Mouse (Mus musculus) stomach, postnatal 0 days (tissue): ENCODE measurements at regions not wholly inside any gene's neighbourhood (a gene's known extent, or its start where the extent isn't known, plus 50 kb on each side); places are given as distances from the start of the nearest gene placed in this dataset.

Experiments used
- ATAC-seq: fragments of 200-750 bp; cut with Nextera tagmentation; 2 replicates; pipeline ENCODE4 v1.8.0; 2017; ENCODE audit not compliant: low FRiP score, low TSS enrichment
- DNase-seq: peaks from one replicate; pipeline ENCODE4 v3.0.0-alpha.2; 2016; ENCODE audit warnings: low spot score
- H3K27ac ChIP-seq: fragments of 300-500 bp; sonication (generic); replicated peaks from 2 replicates; pipeline ENCODE4 v1.5.1; 2014; ENCODE audit warnings: mild to moderate bottlenecking, control low read depth
- H3K27me3 ChIP-seq: fragments of 300-500 bp; sonication (generic); 2 replicates; pipeline ENCODE4 v1.6.1; 2014; ENCODE audit warnings: low read length; ENCODE audit not compliant: control insufficient read depth, insufficient read depth
- H3K36me3 ChIP-seq: fragments of 300-500 bp; sonication (generic); 2 replicates; pipeline ENCODE4 v1.6.1; 2014; ENCODE audit warnings: low read length, mixed read lengths; ENCODE audit not compliant: control insufficient read depth, insufficient read depth
- H3K4me1 ChIP-seq: fragments of 300-500 bp; sonication (generic); replicated peaks from 2 replicates; pipeline ENCODE4 v1.6.1; 2014; ENCODE audit warnings: antibody characterized with exemption; ENCODE audit not compliant: control insufficient read depth, insufficient read depth
- H3K4me2 ChIP-seq: fragments of 300-500 bp; sonication (generic); replicated peaks from 2 replicates; pipeline ENCODE4 v1.6.1; 2014; ENCODE audit warnings: low read depth, mild to moderate bottlenecking, control low read depth, moderate library complexity
- H3K4me3 ChIP-seq: fragments of 300-500 bp; sonication (generic); 2 replicates; pipeline ENCODE4 v1.5.1; 2014; ENCODE audit warnings: low read depth, low read length, control low read depth
- H3K9ac ChIP-seq: fragments of 300-500 bp; sonication (generic); 2 replicates; pipeline ENCODE4 v1.6.1; 2014; ENCODE audit warnings: mild to moderate bottlenecking, low read length, control low read depth, mixed read lengths
- H3K9me3 ChIP-seq: fragments of 300-500 bp; sonication (generic); 2 replicates; pipeline ENCODE4 v1.6.1; 2016; ENCODE audit warnings: low read length; ENCODE audit not compliant: control insufficient read depth
- CTCF ChIP-seq: IDR thresholded peaks from 2 replicates; pipeline ENCODE4 v1.5.1; 2016; ENCODE audit warnings: antibody characterized with exemption, low read depth, mild to moderate bottlenecking, moderate library complexity
- EP300 ChIP-seq: optimal IDR thresholded peaks from 2 replicates; pipeline ENCODE3; 2016; ENCODE audit warnings: antibody characterized with exemption
- WGBS: fragments of 180-500 bp; shearing (Covaris S2); extraction: QIAGEN DNeasy Blood & Tissue Kit; methylation state at CpG from one replicate; pipeline ENCODE4 v1.1.7; 2014; 5-methylcytosine and 5-hydroxymethylcytosine counted together

DNA sequence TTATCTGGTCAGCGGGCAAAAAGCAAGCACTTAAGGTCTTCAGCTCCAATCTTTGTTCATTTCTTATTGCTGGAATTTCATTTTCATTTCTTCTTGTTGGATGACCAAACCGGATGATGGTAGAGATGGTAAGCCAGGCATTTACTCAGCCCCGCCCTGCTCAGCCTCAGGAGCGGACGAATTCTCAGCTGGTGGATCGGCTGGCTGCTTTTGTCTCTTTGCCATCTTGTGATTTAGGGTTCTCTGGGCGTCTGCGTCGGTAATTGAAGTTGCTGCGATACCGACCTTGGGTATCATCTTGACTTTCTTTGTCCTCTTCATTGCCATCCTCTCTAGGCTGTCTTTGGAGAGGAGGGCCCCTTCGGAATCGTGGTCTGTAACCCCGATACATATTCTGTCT is 156.1 kb downstream of the Akr1d1 start:
- DNase-seq (no peak), ATAC-seq (no peak)
- no peaks in the 10 kb centered on the region for H3K27me3 ChIP-seq
- no peak overlapping the region for H3K9ac ChIP-seq
- no peaks in the 10 kb centered on the region for H3K4me1 ChIP-seq
- TF ChIP-seq EP300: no peak
- no peak for TF ChIP-seq CTCF
- no peak overlapping the region for H3K4me2 ChIP-seq
- no peaks in the 10 kb centered on the region for H3K9me3 ChIP-seq
- WGBS: 97% methylated on average over 14 of the region's 14 CpGs
- H3K4me3 ChIP-seq: no peak overlapping the region
- no peaks in the 10 kb centered on the region for H3K36me3 ChIP-seq
- no peak overlapping the region for H3K27ac ChIP-seq

DNA sequence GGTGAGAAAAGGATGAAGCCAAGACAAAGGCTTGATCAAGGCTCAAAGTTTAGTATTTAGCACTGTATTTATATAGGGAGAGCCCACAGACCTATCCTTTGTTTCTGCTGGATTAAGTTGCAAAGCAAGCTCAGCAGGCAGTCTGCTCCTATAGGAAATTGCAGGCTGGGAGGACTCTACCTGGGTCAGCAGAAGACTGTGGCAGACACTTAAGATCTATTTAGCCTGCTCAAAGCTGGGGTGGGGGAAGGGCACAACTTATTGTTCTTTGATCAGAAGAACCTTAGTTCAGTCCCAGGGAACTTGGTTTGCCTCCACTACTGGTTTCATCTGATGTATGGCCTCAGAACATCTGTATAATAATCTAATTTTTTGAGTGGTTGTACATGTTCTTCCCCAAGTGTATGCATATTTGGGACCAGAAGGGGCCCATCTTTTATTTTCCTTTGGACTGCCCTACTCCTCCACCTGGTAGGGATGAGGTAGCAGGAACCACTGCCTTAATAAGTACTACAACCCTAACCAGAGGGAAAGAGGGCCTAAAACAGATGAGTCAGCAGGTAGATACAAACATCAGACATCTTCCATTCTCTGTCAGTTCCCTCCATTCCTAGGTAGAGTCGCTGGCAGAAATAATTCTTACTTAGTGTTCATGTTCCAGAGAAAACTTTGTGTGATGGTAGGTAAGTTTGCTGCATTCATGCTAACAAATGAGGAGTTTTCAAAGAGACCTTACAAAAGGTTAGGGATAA is 159.1 kb downstream of the Akr1d1 start:
- H3K4me3 ChIP-seq: no peak overlapping the region
- no peaks in the 10 kb centered on the region for H3K4me1 ChIP-seq
- no peaks in the 10 kb centered on the region for H3K9me3 ChIP-seq
- no peak overlapping the region for H3K4me2 ChIP-seq
- WGBS: 45% methylated on average over 1 of the region's 1 CpGs
- DNase-seq (no peak), ATAC-seq (no peak)
- no peaks in the 10 kb centered on the region for H3K27me3 ChIP-seq
- TF ChIP-seq EP300: no peak
- no peak for TF ChIP-seq CTCF
- H3K27ac ChIP-seq: no peak overlapping the region
- no peak overlapping the region for H3K9ac ChIP-seq
- H3K36me3 ChIP-seq: no peaks in the 10 kb centered on the region

DNA sequence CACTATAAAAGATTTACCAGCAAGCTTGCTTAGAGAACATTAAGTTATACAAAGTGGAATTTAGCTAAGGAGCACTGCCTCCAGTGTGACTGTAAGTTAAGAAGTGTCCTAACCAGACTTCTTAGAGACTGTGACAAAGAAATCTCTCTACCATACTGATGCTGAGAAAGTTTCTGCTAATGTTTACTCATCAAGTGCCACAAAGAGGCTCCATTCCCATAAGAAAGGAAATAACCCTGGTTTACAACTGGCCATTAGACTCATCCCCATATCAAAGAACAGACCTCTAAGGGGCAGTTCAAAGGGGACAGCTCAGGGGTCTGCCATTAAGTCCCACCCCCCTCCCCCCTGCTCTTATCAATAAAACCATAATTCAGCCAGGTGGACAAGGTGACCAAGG is 159.7 kb downstream of the Akr1d1 start:
- no peaks in the 10 kb centered on the region for H3K9me3 ChIP-seq
- no peaks in the 10 kb centered on the region for H3K4me1 ChIP-seq
- no peak overlapping the region for H3K4me3 ChIP-seq
- no peak overlapping the region for H3K4me2 ChIP-seq
- ATAC-seq (no peak), DNase-seq (no peak)
- H3K9ac ChIP-seq: no peak overlapping the region
- no peak overlapping the region for H3K27ac ChIP-seq
- no peaks in the 10 kb centered on the region for H3K27me3 ChIP-seq
- TF ChIP-seq CTCF (no peak), EP300 (no peak)
- no peaks in the 10 kb centered on the region for H3K36me3 ChIP-seq

GRCm38 (mm10) chr6:37691976-37692644 is 162.1 kb downstream of the Akr1d1 start:
- ATAC-seq: no peak

GRCm38 (mm10) chr6:37692758-37693157 is 162.8 kb downstream of the Akr1d1 start:
- DNase-seq: no peak
- Histone ChIP-seq H3K9me3 (no peaks in the 10 kb centered on the region), H3K27ac (no peak overlapping the region), H3K4me3 (no peak overlapping the region), H3K27me3 (no peaks in the 10 kb centered on the region), H3K4me1 (no peaks in the 10 kb centered on the region), H3K4me2 (no peak overlapping the region), H3K9ac (no peak overlapping the region), H3K36me3 (no peaks in the 10 kb centered on the region)
- 61% methylated on average over 2 of the region's 2 CpGs for WGBS
- no peak for ATAC-seq
- TF ChIP-seq CTCF (no peak), EP300 (no peak)

More at GRCm38 (mm10) chr6:37691976-37692644, 162.1 kb downstream of the Akr1d1 start:
- WGBS: 83% methylated on average over 7 of the region's 7 CpGs
- no peak for TF ChIP-seq CTCF
- no peak for TF ChIP-seq EP300
- no peaks in the 10 kb centered on the region for H3K9me3 ChIP-seq
- H3K27ac ChIP-seq: no peak overlapping the region
- H3K36me3 ChIP-seq: no peaks in the 10 kb centered on the region
- no peaks in the 10 kb centered on the region for H3K4me1 ChIP-seq
- DNase-seq: no peak
- H3K9ac ChIP-seq: no peak overlapping the region
- no peaks in the 10 kb centered on the region for H3K27me3 ChIP-seq
- no peak overlapping the region for H3K4me2 ChIP-seq
- H3K4me3 ChIP-seq: no peak overlapping the region

DNA sequence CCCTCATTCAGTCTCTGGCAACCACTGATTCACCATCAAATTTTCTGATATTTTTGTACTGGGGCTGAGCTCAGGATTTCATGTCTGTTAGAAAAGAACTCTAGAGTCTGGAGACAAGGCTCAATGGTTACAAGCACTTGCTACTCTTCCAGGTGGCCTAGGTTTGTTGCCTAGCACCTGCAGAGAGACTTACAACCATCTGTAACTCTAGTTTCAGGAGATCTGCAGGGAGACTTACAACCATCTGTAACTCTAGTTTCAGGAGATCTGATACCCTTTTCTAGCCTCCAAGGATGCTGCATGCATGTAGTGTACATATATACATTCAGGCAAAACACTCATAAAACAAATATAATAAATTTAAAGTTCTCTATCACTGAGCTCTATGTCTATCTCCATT is 166.1 kb downstream of the Akr1d1 start:
- no peak for TF ChIP-seq CTCF
- TF ChIP-seq EP300: no peak
- H3K27ac ChIP-seq: no peak overlapping the region
- no peak for ATAC-seq

More for the DNA sequence above, 166.1 kb downstream of the Akr1d1 start:
- H3K4me3 ChIP-seq: no peak overlapping the region
- H3K9ac ChIP-seq: no peak overlapping the region
- no peak for DNase-seq
- no peaks in the 10 kb centered on the region for H3K27me3 ChIP-seq
- no peaks in the 10 kb centered on the region for H3K9me3 ChIP-seq
- no peaks in the 10 kb centered on the region for H3K4me1 ChIP-seq
- no peak overlapping the region for H3K4me2 ChIP-seq
- no peaks in the 10 kb centered on the region for H3K36me3 ChIP-seq
